In the genomic region with DNA sequence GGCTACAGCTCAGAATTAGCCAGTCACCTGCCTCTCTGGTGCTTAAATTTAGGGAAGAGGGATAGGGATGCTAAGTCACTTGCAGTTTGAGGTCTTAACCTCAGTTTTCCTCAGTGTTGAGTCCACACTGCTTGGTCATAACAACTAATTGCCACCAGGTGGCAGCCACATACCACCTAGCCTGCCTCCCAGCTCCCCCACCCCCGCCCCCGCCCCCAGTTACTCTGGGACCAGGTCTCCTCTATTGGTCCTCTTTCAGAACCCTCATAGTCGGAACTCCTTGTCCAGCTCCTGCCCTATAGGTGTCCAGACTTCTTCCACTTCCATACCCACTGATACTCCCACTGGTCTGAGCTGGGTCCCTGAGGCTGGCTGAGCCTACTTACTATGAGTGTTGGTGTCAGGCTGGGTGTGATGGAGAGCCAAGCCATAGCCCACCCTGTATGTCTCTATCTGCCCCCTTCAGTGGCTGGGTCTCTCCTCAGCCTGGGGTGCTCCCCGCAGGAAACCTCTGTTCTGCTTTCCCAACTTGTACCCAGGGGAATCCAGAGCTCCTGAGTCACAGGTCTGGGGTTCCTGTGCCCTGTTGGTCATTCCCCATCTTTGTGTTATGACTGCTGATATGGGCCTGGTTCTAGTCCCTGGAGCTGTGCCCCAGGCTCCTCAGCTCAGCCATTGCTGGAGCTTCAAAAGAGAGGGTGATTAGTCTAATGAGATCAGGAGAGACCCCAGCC, we compare ENCODE assay signal across 7 mouse cellular contexts. TPM values are rescaled to one million over a fixed set of nuclear protein-coding genes. Genes with fewer than 3 reads are reported as not detected.
DNase-seq lines count a peak whose midpoint lies in the region; ATAC-seq and TF ChIP-seq lines count a peak whose summit lies in the region.

No protein-coding gene starts in this region.

- no peak overlapping the region for H3K27ac ChIP-seq in liver, postnatal 0 days (ENCODE audit: low read depth)
- H3K27ac ChIP-seq in liver, embryonic 12.5 days, result no peak overlapping the region
- 0 out of 2 replicates have a peak overlapping the region, but pooled peaks have one; percentile 5 for H3K27ac ChIP-seq in embryonic facial prominence, embryonic 10.5 days (replicated peaks)
- no peak overlapping the region for H3K27ac ChIP-seq in neural tube, embryonic 14.5 days (ENCODE audit: low read depth, low read length)

- peaks cover 14% of the 10 kb centered on the region for H3K36me3 ChIP-seq in liver, postnatal 0 days (replicated peaks; ENCODE audit: insufficient read depth, low read length)
- H3K36me3 ChIP-seq in liver, embryonic 12.5 days, result peaks cover 17% of the 10 kb centered on the region
- peaks cover 19% of the 10 kb centered on the region for H3K36me3 ChIP-seq in embryonic facial prominence, embryonic 10.5 days (replicated peaks)
- H3K36me3 ChIP-seq in neural tube, embryonic 14.5 days (ENCODE audit: control insufficient read depth, insufficient read depth, low read length), result peaks cover 14% of the 10 kb centered on the region

- DNase-seq in liver, postnatal 0 days, result peak; percentile 66
- peak; percentile 75 for DNase-seq in ZHBTc4 (ENCODE audit: low read depth, low spot score)
- peak; percentile 78 for DNase-seq in embryonic facial prominence, embryonic 10.5 days (ENCODE audit: low spot score)
- peak; percentile 68 for DNase-seq in kidney, postnatal 10 days
- DNase-seq in urinary bladder, postnatal 25 days (ENCODE audit: low spot score), result no peak

- no peak overlapping the region for H3K4me3 ChIP-seq in liver, postnatal 0 days (ENCODE audit: low read depth, low read length)
- H3K4me3 ChIP-seq in liver, embryonic 12.5 days, result no peak overlapping the region
- peak overlapping the region; percentile 11; the same call in 1 of the 2 replicates for H3K4me3 ChIP-seq in embryonic facial prominence, embryonic 10.5 days
- 0 out of 2 replicates have a peak overlapping the region, but pooled peaks have one; percentile 4 for H3K4me3 ChIP-seq in neural tube, embryonic 14.5 days (ENCODE audit: low read depth, low read length)

- H3K9ac ChIP-seq in liver, postnatal 0 days (replicated peaks), result no peak overlapping the region
- no peak overlapping the region for H3K9ac ChIP-seq in liver, embryonic 12.5 days
- no peak overlapping the region for H3K9ac ChIP-seq in neural tube, embryonic 14.5 days (replicated peaks; ENCODE audit: low read depth, low read length)

- no peak overlapping the region for H3K4me2 ChIP-seq in liver, postnatal 0 days (ENCODE audit: low read depth, low read length)
- no peak overlapping the region for H3K4me2 ChIP-seq in liver, embryonic 12.5 days
- no peak overlapping the region for H3K4me2 ChIP-seq in neural tube, embryonic 14.5 days (ENCODE audit: low read depth, low read length)

- peaks cover 17% of the 10 kb centered on the region for H3K4me1 ChIP-seq in liver, postnatal 0 days (ENCODE audit: insufficient read depth)
- peaks cover 54% of the 10 kb centered on the region for H3K4me1 ChIP-seq in liver, embryonic 12.5 days
- peaks cover 66% of the 10 kb centered on the region for H3K4me1 ChIP-seq in embryonic facial prominence, embryonic 10.5 days
- peaks cover 25% of the 10 kb centered on the region for H3K4me1 ChIP-seq in neural tube, embryonic 14.5 days (ENCODE audit: control insufficient read depth, insufficient read depth, low read length)

- no peak for ATAC-seq in liver, postnatal 0 days
- ATAC-seq in liver, embryonic 12.5 days, result no peak
- no peak for ATAC-seq in neural tube, embryonic 14.5 days (ENCODE audit: low read depth)

- H3K9me3 ChIP-seq in liver, postnatal 0 days (ENCODE audit: low read length), result no peaks in the 10 kb centered on the region
- no peaks in the 10 kb centered on the region; the same call in 1 of the 2 replicates for H3K9me3 ChIP-seq in liver, embryonic 12.5 days (replicated peaks)
- H3K9me3 ChIP-seq in embryonic facial prominence, embryonic 10.5 days, result no peaks in the 10 kb centered on the region
- H3K9me3 ChIP-seq in neural tube, embryonic 14.5 days (ENCODE audit: control insufficient read depth, low read length), result no peaks in the 10 kb centered on the region

- TF ChIP-seq EP300 in liver, postnatal 0 days (IDR thresholded peaks at IDR 0.05; ENCODE audit: low read depth), result no peak

- peak; percentile 77 for TF ChIP-seq CTCF in liver, postnatal 0 days (IDR thresholded peaks at IDR 0.05; ENCODE audit: low read depth)

- peaks cover 26% of the 10 kb centered on the region for H3K27me3 ChIP-seq in liver, postnatal 0 days (ENCODE audit: insufficient read depth, low read length)
- peaks cover 40% of the 10 kb centered on the region for H3K27me3 ChIP-seq in liver, embryonic 12.5 days (replicated peaks)
- H3K27me3 ChIP-seq in embryonic facial prominence, embryonic 10.5 days (replicated peaks; ENCODE audit: low read depth, poor library complexity, severe bottlenecking), result no peaks in the 10 kb centered on the region
- no peaks in the 10 kb centered on the region for H3K27me3 ChIP-seq in neural tube, embryonic 14.5 days (ENCODE audit: control insufficient read depth, insufficient read depth, low read length)

- 30% methylated on average over 4 of the region's 4 CpGs for WGBS in liver, postnatal 0 days (ENCODE audit: insufficient replicate concordance)
- WGBS in liver, embryonic 12.5 days (ENCODE audit: insufficient replicate concordance), result 27% methylated on average over 4 of the region's 4 CpGs
- 20% methylated on average over 4 of the region's 4 CpGs for whole genome bisulfite sequencing in embryonic facial prominence, embryonic 10.5 days
- 17% methylated on average over 4 of the region's 4 CpGs for WGBS in neural tube, embryonic 14.5 days

RNA-seq across cellular contexts. Expression of a gene that starts 3.0 kb away (rescaled TPM):
- polyA plus RNA-seq in liver, postnatal 0 days (2015; fragmentation: Nextera tagmentation; extraction: Ambion mirVana), result 6.7 and 6.8 TPM in 2 replicates
- 14.0 and 16.4 TPM in 2 replicates for polyA plus RNA-seq in liver, embryonic 12.5 days (2016; fragmentation: Nextera tagmentation; extraction: Ambion mirVana)
- 10.8 and 12.0 TPM in 2 replicates for polyA plus RNA-seq in embryonic facial prominence, embryonic 10.5 days (2016; fragmentation: Nextera tagmentation; extraction: Ambion mirVana)
- polyA plus RNA-seq in neural tube, embryonic 14.5 days (2014; fragmentation: Nextera tagmentation; extraction: Ambion mirVana), result 6.4 and 7.8 TPM in 2 replicates

RNA-seq across cellular contexts. Expression of a gene that starts 3.6 kb away (rescaled TPM):
- 0.15 and 0.18 TPM in 2 replicates for polyA plus RNA-seq in liver, postnatal 0 days (2015; fragmentation: Nextera tagmentation; extraction: Ambion mirVana)
- 3.1 and 3.4 TPM in 2 replicates for polyA plus RNA-seq in liver, embryonic 12.5 days (2016; fragmentation: Nextera tagmentation; extraction: Ambion mirVana)
- polyA plus RNA-seq in embryonic facial prominence, embryonic 10.5 days (2016; fragmentation: Nextera tagmentation; extraction: Ambion mirVana), result 45.2 and 50.1 TPM in 2 replicates
- polyA plus RNA-seq in neural tube, embryonic 14.5 days (2014; fragmentation: Nextera tagmentation; extraction: Ambion mirVana), result 24.0 and 25.9 TPM in 2 replicates

RNA-seq across cellular contexts. Expression of a gene that starts 9.9 kb away (rescaled TPM):
- polyA plus RNA-seq in liver, postnatal 0 days (2015; fragmentation: Nextera tagmentation; extraction: Ambion mirVana), result 87.0 and 93.3 TPM in 2 replicates
- 22.1 and 27.3 TPM in 2 replicates for polyA plus RNA-seq in liver, embryonic 12.5 days (2016; fragmentation: Nextera tagmentation; extraction: Ambion mirVana)
- polyA plus RNA-seq in embryonic facial prominence, embryonic 10.5 days (2016; fragmentation: Nextera tagmentation; extraction: Ambion mirVana), result 93.2 and 110 TPM in 2 replicates
- 249 and 286 TPM in 2 replicates for polyA plus RNA-seq in neural tube, embryonic 14.5 days (2014; fragmentation: Nextera tagmentation; extraction: Ambion mirVana)

RNA-seq across cellular contexts. Expression of a gene that starts 27.6 kb away (rescaled TPM):
- 3.0 and 4.3 TPM in 2 replicates for polyA plus RNA-seq in liver, postnatal 0 days (2015; fragmentation: Nextera tagmentation; extraction: Ambion mirVana)
- polyA plus RNA-seq in liver, embryonic 12.5 days (2016; fragmentation: Nextera tagmentation; extraction: Ambion mirVana), result 5.7 and 6.3 TPM in 2 replicates
- polyA plus RNA-seq in embryonic facial prominence, embryonic 10.5 days (2016; fragmentation: Nextera tagmentation; extraction: Ambion mirVana), result 22.2 TPM in 2 replicates
- 38.8 and 39.8 TPM in 2 replicates for polyA plus RNA-seq in neural tube, embryonic 14.5 days (2014; fragmentation: Nextera tagmentation; extraction: Ambion mirVana)

RNA-seq across cellular contexts. Expression of a gene that starts 35.1 kb away (rescaled TPM):
- polyA plus RNA-seq in liver, postnatal 0 days (2015; fragmentation: Nextera tagmentation; extraction: Ambion mirVana), result 0.11 and 0.18 TPM in 2 replicates
- 0.94 and 0.96 TPM in 2 replicates for polyA plus RNA-seq in liver, embryonic 12.5 days (2016; fragmentation: Nextera tagmentation; extraction: Ambion mirVana)
- polyA plus RNA-seq in embryonic facial prominence, embryonic 10.5 days (2016; fragmentation: Nextera tagmentation; extraction: Ambion mirVana), result 4.9 and 8.5 TPM in 2 replicates
- 82.2 and 101 TPM in 2 replicates for polyA plus RNA-seq in neural tube, embryonic 14.5 days (2014; fragmentation: Nextera tagmentation; extraction: Ambion mirVana)

Comparison
In these comparisons a context has a peak if more than half of its experiments do, and no peak if none do; other contexts are left out.
1. H3K4me3 ChIP-seq: peak in embryonic facial prominence, embryonic 10.5 days (single experiment) and neural tube, embryonic 14.5 days (single experiment); none in liver, postnatal 0 days (single experiment) and liver, embryonic 12.5 days (single experiment).